Mouse (Mus musculus) megakaryocyte, adult 5-6 weeks (primary cell): ENCODE data around the gene Hagh. TPM values are rescaled to one million over a fixed set of nuclear protein-coding genes. Genes with fewer than 3 reads are reported as not detected.
A peak's percentile ranks its signal among the peaks of the same experiment; 100 is the strongest.

Source experiments
- ATAC-seq: 2 replicates; pipeline ENCODE4 v1.8.0; 2016; ENCODE audit warnings: mild to moderate bottlenecking, inconsistent platforms; ENCODE audit not compliant: poor library complexity, severe bottlenecking
- total RNA-seq, 2 experiments: library from RNA; stranded (forward) in 1 of 2; stranded (reverse) in 1 of 2; fragments of 153-499, 151-499 nt in 1 of 2; fragments of 221-1000, 200-1000 nt in 1 of 2; gene quantifications; 2 replicates each; pipeline versions ENCODE4 v1.2.3 to v1.2.4; 2015 to 2017

Gene Hagh
- total RNA-seq, 2 experiments from 2014 or later = 25.0 to 29.5 TPM

DNA sequence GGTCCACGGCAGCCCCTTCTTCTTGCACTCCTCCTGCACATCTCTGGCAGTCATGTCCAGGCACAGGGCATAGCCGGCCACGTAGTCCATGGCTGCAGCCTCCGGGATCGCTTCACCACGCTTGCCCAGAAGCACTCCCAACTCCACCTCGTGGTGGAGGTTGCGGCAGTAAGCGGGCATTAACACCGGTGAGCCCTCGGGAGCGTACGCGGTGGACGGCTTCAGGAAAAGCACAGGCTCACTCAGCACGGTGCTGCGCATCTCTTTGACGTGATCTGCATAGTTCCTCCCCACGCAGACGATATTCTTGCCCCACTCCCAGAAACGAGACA is 9.8 kb downstream of the Hagh start:
- no peak; the same call in 1 of the 2 replicates for ATAC-seq

GRCm38 (mm10) chr17:24850065-24850772 is 10.3 kb downstream of the Hagh start, which contains the start of gene Fahd1:
Gene Fahd1, minus strand, starts transcription at chr17:24850364.
- peak; percentile 93 for ATAC-seq

- no peak for ATAC-seq
These were observed 10.8 kb downstream of the Hagh start for GRCm38 (mm10) chr17:24850773-24851127.

DNA sequence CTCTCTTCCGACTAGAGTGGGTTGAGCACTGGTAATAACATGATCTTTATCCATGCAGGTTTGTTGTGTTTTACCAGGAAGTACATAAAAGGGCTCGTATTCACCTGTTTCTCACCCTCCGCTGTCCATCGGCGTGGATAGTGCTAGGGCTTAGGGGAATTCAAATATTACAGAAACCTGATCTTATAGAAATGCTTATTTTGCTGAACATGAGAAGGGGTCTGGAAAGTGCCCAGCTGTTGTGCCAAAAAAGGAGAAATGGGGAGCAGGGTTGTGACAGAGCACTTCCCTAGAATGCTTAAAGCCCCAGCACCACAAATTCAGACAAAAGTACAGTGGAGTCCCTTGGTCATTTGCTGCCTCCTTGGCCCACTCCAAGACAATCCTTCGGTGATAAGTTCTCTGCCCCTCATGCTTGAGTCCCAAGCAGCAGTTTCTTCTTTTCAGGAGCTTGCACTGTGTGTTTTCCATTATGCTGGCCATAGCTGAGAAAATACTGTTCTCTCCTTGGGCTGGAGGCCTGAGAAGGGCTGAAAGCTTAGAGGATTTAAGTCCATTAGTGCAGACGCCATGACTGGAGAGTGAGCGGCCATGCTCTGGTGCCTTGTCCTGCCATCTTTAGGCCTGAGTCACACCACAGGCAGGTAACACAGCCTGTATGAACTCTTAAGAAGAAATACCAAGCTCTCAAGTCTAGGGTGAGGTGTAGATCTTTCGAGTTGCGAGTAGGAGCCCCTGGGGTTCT is 11.6 kb downstream of the Hagh start:
- no peak for ATAC-seq

DNA sequence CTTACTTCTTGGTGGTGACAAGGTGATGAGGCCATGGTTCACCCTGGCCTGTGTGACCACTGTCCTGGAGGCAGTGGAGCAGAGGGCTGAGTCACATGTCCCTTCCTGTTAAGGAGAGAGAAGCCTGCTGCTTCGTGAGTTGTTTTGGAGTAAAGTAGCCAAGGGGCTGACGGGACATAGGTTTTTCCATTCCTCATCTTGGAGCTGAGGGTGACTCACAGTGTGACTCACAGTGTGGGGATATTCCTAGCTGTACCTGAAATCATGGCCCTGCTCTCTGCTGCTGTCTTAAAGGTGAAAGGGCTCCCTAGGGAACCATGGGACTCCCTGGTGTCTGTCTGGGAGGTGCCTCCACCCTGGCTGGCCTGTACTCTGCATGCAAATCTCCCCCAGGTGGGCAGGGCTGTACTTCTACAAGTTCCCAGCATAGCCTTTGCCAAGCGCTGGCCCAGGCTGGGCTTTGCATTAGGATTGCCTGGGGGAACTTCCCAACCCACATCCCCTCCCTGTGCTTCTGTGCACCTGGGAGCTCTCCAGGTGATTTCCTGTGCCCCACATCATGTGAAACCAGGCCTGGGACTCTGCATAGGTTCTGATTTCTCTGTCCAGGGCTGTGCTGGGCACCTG is 16.0 kb downstream of the Hagh start:
- ATAC-seq = no peak

DNA sequence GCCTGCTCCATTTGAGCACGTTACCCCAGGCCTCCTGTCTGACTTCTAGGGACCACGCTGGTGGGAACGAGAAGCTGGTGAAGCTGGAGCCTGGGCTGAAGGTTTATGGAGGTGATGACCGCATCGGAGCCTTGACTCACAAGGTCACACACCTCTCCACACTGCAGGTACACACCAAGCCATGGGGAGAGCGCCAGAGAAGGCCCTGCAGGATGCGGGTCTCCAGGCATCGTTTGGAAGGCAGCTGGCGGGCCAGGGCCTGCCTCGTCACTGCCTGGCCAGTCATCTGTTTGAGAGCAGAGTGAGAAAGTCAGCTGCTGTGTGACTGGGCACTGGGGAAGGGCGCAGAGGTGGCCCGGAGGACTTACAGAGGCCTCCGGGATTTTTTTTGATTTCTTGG is 16.6 kb downstream of the Hagh start:
- no peak for ATAC-seq

DNA sequence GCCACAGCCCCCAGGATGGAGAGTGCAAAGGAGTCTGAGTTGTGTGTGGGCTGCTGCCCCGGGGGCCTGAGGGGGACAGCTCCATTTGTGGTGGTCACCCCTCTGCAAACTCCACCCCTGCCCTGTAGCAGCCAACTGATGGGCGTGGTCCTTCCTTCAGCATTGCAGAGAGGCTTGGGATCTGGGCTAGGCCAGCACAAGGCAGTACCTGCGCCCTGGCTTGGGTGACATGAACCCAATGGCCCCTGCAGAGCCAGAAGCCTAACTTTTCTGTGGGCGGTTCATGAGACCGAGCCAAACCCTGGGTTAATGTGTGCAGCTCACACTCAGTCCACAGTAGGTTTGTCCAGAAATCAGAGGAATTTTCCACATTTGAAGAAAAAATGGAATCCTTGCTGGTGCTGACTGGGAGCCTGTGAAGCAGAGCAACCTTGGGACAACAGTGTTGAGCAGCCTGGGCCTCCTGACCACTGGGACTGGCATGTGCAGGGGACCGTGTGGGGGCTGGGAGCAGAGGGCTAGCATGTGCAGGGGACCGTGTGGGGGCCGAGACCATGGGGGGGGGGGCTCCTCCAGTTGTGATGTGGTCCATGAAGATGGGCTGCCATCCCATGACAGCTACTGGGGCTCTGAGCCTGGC is 18.0 kb downstream of the Hagh start:
- no peak for ATAC-seq

- ATAC-seq = peak; percentile 56
These were observed 19.0 kb downstream of the Hagh start for GRCm38 (mm10) chr17:24858967-24859366.

GRCm38 (mm10) chr17:24860076-24860475 is 20.1 kb downstream of the Hagh start:
- ATAC-seq = 0 out of 2 replicates have a peak, but pooled peaks have one; percentile 12

DNA sequence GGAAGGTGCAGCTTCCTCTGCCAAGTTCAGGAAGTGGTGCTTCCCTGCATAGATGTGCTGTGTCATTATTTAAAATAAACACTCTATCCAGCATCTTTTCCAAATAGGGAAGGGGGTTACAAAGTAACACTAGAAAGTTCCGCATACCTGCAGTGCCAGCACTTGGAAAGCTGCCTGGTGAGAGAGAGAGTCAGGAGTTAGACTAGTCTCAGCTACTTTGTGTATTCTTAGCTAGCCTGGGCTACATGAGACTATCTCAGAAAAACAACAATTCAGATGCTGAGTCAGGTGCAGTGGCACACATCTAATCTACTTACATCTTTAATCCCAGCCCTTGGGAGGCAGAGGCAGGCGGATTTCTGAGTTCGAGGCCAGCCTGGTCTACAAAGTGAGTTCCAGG is 21.8 kb downstream of the Hagh start:
- ATAC-seq = no peak

GRCm38 (mm10) chr17:24865776-24866175 is 25.8 kb downstream of the Hagh start, which contains the start of gene Igfals:
Gene Igfals, plus strand, starts transcription at chr17:24865997.
- no peak for ATAC-seq

GRCm38 (mm10) chr17:24867914-24868313 is 28.0 kb downstream of the Hagh start:
- no peak for ATAC-seq

DNA sequence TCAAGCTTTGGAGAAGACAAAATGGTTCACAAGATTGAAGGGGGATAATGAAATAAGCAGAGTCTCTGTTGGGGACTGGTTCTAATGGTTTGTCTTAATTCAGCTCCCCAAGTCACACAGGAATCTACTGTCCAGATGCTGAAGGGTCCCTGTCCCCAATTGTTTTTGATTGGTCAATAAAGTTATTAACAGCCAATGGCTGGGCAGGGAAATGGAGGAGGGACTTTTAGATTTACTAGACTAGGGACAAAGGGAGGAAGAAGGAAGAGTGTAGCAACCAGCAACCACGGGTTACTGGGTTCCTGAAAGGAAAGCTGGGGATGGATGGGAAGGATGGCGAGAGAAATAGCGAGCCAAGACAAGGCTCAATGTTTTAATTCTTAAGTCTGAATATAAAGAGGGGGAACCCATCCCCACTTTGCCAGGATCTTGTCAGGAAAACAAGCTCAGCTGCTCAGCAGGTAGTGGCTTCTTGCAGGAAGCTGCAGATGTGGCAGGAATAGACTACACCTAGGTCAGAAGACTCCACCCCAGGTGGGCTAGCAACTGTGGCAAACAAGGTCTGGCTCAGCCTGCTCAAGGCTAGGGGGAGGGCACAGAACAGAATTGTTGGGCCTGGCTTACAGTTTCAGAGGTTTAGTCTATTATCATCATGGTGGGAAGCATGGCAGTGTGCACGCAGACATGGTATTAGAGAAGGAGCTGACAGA is 33.9 kb downstream of the Hagh start:
- ATAC-seq = no peak

DNA sequence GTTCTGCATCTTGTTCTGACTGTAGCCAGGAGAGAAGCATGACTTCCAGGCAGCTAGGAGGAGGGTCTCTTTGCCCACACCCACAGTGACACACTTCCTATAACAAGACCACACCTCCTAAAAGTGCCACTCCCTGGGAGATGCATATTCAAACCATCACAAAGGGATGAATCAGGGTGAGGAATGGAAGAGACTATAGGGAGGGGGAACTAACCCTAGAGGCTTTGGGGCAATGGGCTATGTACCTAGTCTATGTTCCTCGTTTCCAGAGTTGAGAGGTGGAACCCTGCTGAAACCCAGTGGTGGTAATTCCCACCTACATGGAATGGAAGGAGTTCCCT is 34.4 kb downstream of the Hagh start:
- ATAC-seq = no peak

DNA sequence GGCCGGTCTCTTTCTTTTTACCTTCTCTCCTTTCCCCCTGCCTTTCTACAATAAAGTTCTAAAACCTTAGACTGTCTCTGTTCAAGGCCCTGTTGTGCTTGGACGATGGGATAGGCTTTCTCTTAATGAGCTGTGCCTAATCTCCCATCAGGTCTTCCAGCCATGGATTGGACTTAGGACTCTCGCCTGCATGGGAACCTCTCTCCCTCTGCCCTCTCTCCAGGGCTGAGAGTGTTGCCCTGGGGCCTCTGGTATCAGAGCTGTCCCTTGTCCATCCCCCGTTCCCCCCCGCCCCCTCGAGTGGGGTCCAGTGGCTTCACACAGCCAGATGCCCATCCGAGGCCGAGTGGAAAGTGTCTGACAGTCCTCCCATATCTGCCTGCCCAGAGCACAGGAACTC is 35.0 kb downstream of the Hagh start:
- ATAC-seq = no peak

GRCm38 (mm10) chr17:24877336-24878116 is 37.6 kb downstream of the Hagh start:
- no peak for ATAC-seq

DNA sequence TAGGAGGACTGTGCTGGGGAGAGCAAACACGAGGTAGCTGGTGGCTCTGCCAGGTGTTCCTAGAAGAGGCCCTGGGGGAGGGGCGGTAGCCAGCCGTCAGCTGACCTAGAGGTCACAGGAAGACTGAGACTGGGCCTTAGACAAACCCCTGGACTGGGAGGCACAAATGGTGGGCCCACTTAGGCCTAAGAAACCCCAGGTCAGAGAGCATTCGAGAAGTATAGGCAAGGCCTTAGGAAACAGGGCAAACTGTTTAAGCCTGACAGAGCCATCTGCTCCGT is 38.1 kb downstream of the Hagh start:
- no peak for ATAC-seq

GRCm38 (mm10) chr17:24878531-24878930 is 38.6 kb downstream of the Hagh start:
- no peak for ATAC-seq

DNA sequence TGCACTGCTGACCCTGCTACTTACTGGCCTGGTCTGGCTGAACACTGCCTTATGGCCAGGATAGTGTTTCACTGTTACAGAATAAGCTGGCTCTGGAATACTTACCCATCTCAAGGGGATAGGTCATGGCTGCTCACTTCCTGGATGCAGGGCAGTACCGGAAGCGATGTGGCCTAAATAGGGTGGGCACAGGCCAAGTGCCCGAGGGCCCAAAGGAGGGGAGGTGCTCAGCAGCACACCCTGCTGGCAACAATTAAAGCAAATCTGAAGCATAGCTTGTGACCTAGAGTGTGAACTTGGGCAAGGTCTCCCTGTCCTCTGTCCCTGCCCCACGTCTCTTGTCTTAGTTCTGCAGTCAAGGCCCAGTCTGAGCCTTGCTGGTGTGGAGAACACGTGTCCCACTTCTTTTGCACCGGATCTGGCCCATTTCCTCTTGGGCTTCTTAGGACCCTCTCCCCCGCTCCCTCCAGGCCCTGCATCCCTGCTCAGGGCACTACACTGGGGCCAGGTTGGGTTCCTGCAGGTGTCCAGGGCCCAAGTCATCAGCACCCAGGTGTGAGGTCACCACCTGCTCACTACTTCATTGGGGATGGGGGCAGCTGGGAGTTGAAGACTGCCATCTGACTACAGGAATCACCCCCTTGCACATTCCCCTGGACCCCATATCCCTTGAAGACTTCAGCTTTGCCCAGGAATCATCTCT is 41.9 kb downstream of the Hagh start:
- ATAC-seq = no peak

GRCm38 (mm10) chr17:24884391-24884790 is 44.4 kb downstream of the Hagh start:
- ATAC-seq = no peak
